28 mouse cellular contexts compared by ENCODE assay signal in genomic region chr14:85757343-85757742, GRCm38 (mm10).
"Had no signal": no experiment of that assay in that cellular context is flagged by ENCODE, and none has a peak within 500 bp of the region (broad histone marks: within the 10 kb centered on the region; RNA-seq: fewer than 3 reads in every experiment).

No protein-coding gene starts in this region.

- H3K27ac ChIP-seq: embryonic facial prominence, embryonic 10.5 days; embryonic facial prominence, embryonic 12.5 days; embryonic facial prominence, embryonic 13.5 days; embryonic facial prominence, embryonic 15.5 days; forebrain, embryonic 10.5 days; forebrain, embryonic 12.5 days; forebrain, embryonic 13.5 days; forebrain, embryonic 15.5 days; gastrocnemius, adult 2 months had no signal

- H3K9me3 ChIP-seq: embryonic facial prominence, embryonic 10.5 days; embryonic facial prominence, embryonic 12.5 days; embryonic facial prominence, embryonic 13.5 days; embryonic facial prominence, embryonic 15.5 days; forebrain, embryonic 10.5 days; forebrain, embryonic 12.5 days; forebrain, embryonic 13.5 days; forebrain, embryonic 15.5 days had no signal

- H3K9ac ChIP-seq: embryonic facial prominence, embryonic 12.5 days; embryonic facial prominence, embryonic 13.5 days; embryonic facial prominence, embryonic 15.5 days; forebrain, embryonic 12.5 days; forebrain, embryonic 13.5 days; forebrain, embryonic 15.5 days; forebrain, postnatal 0 days had no signal

- H3K4me3 ChIP-seq: embryonic facial prominence, embryonic 10.5 days; embryonic facial prominence, embryonic 12.5 days; embryonic facial prominence, embryonic 13.5 days; embryonic facial prominence, embryonic 15.5 days; erythroblast, embryonic 14.5 days; forebrain, embryonic 10.5 days; forebrain, embryonic 12.5 days; forebrain, embryonic 13.5 days; forebrain, embryonic 15.5 days; gastrocnemius, adult 2 months had no signal

- H3K27me3 ChIP-seq: embryonic facial prominence, embryonic 12.5 days; embryonic facial prominence, embryonic 13.5 days; embryonic facial prominence, embryonic 15.5 days; forebrain, embryonic 12.5 days; forebrain, embryonic 13.5 days; forebrain, embryonic 15.5 days had no signal

- ATAC-seq: forebrain, embryonic 13.5 days; forebrain, embryonic 14.5 days; forebrain, embryonic 15.5 days; forebrain, embryonic 16.5 days; forebrain, postnatal 0 days had no signal

- H3K36me3 ChIP-seq: embryonic facial prominence, embryonic 10.5 days; embryonic facial prominence, embryonic 12.5 days; embryonic facial prominence, embryonic 13.5 days; embryonic facial prominence, embryonic 15.5 days; forebrain, embryonic 10.5 days; forebrain, embryonic 12.5 days; forebrain, embryonic 15.5 days had no signal

- DNase-seq: cerebellum, adult 18-20 months; cerebellum, adult 2 months; cerebellum, adult 8-10 months; cerebellum, adult 9-10 months; cerebellum, adult 9-11 months; cerebellum, postnatal 10 days; cerebellum, postnatal 14 days; cerebellum, postnatal 25 days; cerebellum, postnatal 36 days; embryo, embryonic 11 days; forebrain, postnatal 0 days; gastrocnemius, adult 2 months; gastrocnemius, postnatal 10 days; gastrocnemius, postnatal 14 days; gastrocnemius, postnatal 25 days; gastrocnemius, postnatal 36 days; heart, adult 11 months had no signal

- H3K4me1 ChIP-seq: embryonic facial prominence, embryonic 10.5 days; embryonic facial prominence, embryonic 12.5 days; embryonic facial prominence, embryonic 13.5 days; embryonic facial prominence, embryonic 15.5 days; forebrain, embryonic 10.5 days; forebrain, embryonic 12.5 days; forebrain, embryonic 13.5 days; forebrain, embryonic 15.5 days had no signal

- H3K4me2 ChIP-seq: embryonic facial prominence, embryonic 12.5 days; embryonic facial prominence, embryonic 13.5 days; embryonic facial prominence, embryonic 15.5 days; forebrain, embryonic 12.5 days; forebrain, embryonic 13.5 days; forebrain, embryonic 15.5 days had no signal
